Mouse (Mus musculus): ENCODE results near the gene Car9.

DNA sequence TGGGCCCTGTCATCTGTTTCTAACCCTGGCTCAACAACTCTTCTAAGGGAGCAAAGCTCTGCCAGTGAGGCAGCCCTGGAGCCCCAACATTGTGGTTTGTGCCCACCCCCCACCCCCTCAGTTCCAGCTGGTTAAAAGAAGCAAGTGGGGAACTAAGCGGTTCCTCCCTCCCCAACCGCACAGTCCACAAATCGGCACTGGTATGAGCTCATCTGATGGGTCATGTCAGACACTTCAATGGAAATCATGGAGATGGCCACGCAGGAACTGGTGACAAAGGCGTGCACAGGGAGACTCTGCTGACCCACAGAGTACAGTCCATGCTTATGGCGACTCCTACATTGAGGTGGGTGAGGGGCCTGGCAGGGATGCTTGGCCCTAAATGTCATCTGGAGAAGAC is 40.8 kb upstream of the Car9 start:
- no peak for TF ChIP-seq POLR2A (IDR thresholded peaks at IDR 0.05; ENCODE audit: insufficient read depth, low read depth, low read length)
- no peak for TF ChIP-seq CTCF (IDR thresholded peaks at IDR 0.05; ENCODE audit: insufficient read depth, low read depth, low read length)

Measured in olfactory bulb, adult 2 months (tissue).